Mouse (Mus musculus) hematopoietic stem cell, adult 5-6 weeks (primary cell): Measurements from ENCODE around the gene Olfr373. TPM values are rescaled to one million over a fixed set of nuclear protein-coding genes. Genes with fewer than 3 reads are reported as not detected.

Experiments used
- ATAC-seq, 2 experiments: fragments of 125-278 bp in 1 of 2; replicated peaks in 1 of 2; 2 replicates each; pipeline ENCODE4 v1.8.0; 2016 to 2017; ENCODE audit warnings: inconsistent platforms in 2 of 2, mild to moderate bottlenecking in 2 of 2, moderate number of reproducible peaks in 2 of 2, low read depth in 1 of 2, moderate TSS enrichment in 1 of 2; ENCODE audit not compliant: low FRiP score in 2 of 2, poor library complexity in 2 of 2, severe bottlenecking in 2 of 2, insufficient read depth in 1 of 2, low TSS enrichment in 1 of 2
- total RNA-seq: library from RNA; stranded (forward); fragments of 172-1452, 232-1000 nt; gene quantifications from 2 replicates; pipeline ENCODE4 v1.2.3, GENCODE M21; 2017

The Olfr373 gene
- total RNA-seq, 1 experiment from 2014 or later: not detected

DNA sequence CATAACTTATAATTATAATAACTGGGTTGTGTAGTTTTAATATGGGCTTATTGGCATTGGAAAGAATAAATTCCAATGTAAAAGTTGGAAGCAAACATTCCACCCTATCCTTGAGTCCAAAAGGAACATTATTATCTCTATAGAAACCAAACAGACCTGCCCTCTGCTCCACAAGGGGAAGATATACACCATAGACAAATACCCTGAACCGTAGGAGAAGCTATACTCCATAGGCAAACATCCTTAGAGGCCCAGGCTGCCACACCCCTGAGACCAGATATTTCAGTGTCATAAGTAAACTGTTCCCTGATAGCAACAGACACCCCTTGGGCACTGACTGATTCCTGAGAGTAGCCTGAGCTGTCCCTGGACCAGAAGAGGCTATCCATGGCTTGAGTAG, 44.9 kb downstream of the Olfr373 start:
- ATAC-seq: no peak

DNA sequence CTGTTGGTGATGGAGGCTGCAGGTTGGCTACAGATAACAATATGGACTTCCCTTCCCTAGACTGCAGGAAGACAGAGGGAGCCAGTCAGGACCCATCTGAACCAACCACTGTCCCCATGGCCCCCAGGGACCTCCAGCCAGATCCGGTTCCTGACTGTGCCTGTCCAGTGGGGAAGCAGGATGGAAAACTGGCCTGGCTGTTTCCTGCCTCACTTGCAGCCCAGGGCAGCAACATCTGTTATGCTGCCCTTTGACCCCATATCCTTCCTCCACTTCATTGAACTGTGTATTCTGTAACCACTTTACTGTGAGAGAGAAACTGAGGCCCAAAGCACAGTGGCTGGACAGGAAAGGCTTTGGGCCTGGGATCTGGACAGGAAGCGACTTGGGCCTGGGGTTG, 48.3 kb downstream of the Olfr373 start:
- no peak for ATAC-seq

DNA sequence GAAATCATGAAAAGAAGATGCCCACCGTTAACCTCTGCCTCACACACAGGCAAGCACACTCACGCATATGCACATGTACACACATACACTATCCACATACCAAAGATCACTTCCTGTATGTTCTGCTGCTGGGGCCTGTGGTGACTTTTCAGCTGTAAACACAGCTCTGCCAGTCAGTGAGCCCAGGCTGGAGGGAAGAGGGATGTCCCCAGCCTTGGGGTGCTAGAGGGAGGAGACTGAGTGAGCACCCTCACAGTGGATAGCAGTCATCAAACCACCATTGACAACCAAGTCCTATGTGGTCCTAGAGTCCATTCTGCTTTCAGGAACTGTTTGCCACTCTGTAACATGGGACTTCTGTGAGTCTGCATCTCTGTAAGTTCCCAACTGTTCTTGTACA, 48.9 kb downstream of the Olfr373 start:
- no peak for ATAC-seq

DNA sequence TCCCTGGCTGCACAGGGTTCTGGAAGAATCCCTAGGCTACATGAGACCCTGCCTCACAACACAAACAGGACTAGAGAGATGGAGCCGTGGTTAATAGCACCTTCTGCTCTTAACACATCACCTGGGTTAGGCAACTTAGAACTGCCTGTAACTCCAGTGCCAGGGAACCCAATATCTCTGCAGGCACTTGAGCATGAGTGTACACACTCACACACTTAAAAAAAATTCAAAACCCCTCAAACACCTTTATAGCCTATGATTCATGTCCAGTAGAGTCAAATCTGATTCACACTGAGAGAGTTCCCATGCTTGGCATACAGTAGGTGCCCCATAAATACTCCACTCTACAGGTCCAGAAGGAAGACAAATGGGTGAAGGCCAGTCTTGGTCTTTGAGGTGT, 49.4 kb downstream of the Olfr373 start:
- ATAC-seq: no peak

DNA sequence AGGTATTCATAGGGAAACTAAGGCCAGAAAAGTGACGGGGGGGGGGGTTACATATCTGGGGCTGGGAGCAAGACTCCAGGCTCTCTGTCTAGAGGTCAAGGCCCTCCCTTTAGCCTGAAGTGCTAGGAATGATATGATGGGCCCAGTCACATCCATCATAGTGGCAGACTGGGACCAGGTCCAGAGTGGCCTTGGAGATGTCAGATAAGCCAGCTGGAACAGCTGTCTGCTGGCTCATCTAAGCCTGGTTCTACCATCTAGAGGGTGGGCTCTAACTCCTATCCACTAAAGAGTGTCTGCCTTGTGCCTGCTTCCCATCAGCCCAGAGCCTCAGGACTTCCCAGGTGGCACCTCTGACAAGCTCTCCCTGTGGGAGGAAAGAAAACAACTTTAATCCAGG, 49.9 kb downstream of the Olfr373 start:
- no peak for ATAC-seq

DNA sequence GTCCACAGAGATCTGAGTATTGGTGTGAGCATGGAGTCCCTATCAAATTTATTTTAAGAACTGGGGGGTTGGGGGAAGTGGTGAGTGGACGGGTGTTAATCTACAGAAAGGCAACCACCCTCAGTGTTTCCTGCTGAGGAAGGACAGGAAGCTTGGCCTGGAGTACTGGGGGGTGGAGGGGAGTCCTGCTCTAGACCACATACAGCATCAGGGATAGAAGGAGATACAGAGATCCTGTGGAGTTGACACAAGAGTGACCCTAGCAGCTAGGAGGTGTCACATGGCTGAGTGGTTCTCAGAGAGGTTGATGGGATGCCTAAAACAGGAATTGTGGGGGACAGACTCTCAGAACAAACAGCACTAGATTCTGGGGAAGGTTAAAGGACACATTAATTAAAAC, 50.5 kb downstream of the Olfr373 start:
- ATAC-seq: peak; percentile 9 to 15; a peak in 3 of 4 replicates

DNA sequence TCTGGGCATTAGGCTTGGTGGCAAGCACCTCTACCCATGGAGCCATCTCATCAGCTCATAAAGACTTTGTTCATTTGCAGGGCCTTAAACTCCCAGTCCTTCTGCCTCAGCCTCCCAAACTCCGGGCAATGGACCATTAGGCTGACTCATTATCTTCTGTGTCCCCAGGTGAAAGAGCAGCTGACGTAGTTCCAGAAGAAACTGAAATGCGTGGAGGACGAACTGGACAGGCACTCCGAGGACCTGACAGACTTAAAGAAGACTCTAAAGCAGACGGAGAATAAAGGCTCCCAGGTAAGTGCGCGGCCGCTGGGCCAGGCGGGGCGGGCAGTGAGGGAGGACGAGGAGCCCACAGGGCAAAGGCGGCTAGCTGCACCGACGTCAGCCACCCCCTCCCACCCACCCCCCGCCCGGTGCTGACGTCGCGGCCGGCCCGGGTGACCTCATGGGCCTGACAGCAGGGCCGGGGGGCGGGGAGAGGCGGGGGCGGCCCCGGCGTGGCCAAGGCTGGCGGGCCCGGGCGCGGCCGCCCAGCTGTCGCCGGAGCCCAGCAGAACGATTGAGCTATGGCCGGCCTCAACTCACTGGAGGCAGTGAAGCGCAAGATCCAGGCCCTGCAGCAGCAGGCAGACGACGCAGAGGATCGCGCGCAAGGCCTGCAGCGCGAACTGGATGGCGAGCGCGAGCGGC, 51.9 kb downstream of the Olfr373 start, which contains the start of gene Tpm4:
TSS of gene Tpm4 (plus strand) at position 220 of the 690 bp plus-strand sequence.
- 0 out of 4 replicates have a peak, but pooled peaks of 1 of the 2 experiments have one; percentile 12 for ATAC-seq

DNA sequence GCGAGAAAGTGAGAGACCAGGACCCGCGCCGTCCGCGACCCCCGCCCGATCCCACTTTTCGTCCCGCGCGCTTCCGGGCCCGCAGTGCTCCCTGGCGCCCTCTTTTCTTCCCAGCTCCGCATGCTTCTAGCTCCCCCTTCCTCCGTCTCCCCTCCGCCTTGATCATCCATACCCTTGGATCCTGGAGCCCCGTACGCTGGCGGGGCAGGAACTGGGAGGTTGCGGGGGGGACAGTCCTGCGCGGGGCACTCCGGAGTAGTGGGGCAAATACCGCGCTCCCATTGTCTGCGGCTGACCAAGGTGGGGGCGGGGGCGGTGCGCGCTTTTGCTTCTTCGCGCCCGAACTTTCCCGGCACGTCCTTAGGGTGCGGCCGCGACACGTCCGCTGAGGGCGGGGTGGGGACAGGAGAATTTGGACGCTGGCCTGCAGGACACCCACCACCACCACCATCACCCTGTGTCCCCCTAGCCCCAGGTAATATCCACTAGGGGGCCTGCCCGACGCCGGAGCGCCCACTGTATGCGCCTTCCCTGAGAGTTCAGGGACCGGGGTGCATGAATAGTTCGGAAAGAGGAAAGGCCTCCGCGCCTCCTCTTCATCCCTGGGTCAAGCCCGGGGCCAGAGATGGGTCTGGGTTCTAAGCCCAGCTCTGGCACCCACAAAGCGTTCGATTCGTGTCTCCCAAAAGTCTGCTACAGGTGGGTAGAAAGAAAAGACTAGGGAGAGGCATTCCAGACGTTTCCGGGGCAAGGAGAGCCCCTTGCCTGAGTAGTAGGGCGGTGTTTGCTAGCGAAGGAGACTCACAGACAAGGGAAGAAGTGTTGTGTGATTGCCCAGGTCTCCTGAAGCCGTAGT, 52.7 kb downstream of the Olfr373 start:
- ATAC-seq: no peak

DNA sequence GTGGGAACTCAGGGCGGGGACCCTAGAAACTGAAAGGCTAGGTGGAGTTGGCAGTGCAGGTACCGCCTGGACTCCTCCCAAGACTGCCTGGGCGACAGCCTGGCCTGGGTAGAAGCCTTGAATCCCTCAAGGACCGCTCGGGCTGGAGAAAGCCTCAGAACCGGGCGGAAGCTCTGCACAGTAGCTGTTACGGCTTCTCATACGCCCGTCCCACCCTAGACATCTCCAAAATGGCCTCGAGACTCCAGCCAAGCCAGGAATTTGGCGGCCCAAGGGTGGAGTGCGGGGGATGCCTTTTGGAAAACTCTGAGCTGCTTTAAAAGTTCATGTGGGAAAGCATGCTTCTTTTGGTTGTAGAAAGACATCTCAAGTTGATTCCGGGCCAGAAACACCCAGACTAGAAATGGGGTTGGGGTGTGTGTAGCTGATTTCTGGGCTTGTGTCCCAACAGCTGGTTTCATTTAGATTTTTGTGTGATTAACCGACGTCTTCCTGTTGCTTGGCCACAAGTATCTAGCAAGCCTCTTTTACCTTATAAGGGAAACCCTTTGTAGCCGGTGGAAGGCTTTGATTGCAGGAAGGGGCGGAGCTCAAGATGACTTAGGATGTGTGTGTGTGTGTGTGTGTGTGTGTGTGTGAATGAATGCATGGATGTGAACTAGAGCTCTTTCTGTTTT, 53.5 kb downstream of the Olfr373 start:
- ATAC-seq: peak; percentile 72 to 73

DNA sequence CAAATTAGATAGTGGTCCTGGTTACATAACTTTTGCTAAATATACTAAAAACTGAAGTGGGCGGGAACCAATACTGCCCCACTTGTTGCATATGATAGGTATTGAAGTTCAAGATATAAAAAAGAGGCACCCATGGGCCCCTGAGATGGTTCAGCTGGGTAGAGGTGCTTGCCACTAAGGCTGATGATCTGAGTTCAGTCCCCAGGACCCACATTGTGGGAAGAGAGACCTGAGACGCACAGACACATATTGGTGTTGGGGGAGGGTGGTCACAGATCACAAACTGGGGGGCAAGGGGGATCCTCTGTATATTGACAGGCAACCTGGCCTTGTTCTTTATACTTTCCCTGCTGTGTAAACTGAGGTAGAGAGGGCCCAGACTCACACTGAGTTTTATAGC, 54.5 kb downstream of the Olfr373 start:
- ATAC-seq: no peak

DNA sequence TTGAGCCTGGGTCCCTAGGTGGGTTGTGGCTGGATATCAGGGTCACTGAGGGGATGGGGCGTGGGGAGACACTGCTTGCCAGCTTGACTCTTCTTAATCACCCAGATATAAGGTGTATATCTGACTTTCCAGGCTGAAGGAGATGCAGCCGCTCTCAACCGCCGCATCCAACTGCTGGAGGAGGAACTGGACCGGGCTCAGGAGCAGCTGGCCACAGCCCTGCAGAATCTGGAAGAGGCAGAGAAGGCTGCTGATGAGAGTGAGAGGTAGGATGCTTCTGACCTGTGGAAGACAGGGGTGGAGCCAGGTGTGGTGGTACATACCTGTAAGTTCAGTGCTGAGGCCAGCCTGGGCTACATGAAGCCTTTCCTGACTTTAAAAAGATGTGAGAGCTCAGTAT, 55.5 kb downstream of the Olfr373 start:
- no peak for ATAC-seq

DNA sequence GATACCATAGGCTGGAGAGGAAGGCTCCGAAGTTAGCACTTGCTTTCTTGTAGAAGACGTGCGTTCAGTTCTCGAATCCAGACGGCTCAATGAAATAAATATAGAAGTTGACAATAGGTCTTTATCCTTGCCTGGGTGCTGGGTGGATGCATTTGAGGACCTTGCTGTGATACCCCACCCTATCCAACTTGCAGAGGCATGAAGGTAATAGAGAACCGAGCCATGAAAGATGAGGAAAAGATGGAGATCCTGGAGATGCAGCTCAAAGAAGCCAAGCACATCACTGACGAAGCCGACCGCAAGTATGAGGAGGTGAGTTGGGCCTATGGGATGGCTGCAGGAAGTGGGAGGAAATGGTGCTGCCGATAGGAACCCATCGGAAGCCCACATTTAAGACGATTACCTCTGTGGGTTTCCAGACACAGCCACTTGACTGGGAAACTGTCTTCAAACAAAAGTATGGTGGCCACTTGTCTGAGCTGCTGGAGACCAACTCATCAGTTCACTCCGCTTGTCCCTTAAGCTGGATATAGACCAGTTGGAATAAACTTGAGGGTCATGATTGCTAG, 60.4 kb downstream of the Olfr373 start:
- no peak for ATAC-seq

DNA sequence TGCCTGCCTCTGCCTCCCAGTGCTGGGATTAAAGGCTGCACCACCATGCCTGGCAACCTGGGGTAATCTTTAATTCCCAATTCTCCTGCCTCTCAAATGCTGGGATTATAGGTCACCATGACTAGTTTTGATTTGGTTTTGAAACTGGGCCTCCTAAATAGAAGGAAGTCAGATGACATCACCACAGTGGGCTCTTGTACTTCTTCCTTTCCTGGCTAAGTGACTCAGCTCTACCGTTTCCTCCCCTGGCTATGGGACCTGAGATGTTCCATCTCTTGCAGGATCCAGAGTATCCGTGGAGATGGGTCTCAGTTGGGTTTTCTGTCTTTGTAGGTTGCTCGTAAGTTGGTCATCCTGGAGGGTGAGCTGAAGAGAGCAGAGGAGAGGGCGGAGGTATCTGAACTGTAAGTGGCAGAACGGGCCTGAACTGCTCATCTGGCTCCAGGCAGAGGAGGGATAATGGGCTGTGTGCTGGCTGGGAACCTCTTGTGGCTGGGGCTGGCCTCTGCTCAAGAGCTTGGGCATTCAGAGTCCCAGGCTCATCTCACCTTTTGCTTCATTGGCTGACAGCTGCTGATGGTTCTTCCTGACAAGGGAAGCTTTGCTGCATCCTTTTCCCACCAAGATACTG, 61.5 kb downstream of the Olfr373 start:
- peak; percentile 71 to 79; a peak in 3 of 4 replicates for ATAC-seq

DNA sequence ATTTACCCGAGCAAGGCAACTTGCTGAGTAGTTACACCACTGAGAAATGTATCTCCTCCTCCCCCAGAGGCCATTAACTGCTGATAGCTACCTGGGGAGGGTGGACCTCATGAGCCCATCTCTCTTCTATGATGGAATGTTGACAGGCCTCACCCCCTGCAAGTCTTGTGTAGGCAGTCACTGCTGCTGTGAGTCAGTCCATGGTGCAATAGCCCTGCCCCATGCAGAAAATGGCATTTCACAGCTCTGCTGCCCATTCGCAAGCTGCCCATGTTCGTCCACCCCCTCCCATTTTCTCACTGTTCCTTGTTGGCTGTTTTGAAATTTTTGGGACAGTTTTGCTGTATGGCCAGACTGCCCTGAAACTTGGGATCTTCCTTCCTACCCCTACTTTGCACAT, 62.5 kb downstream of the Olfr373 start:
- no peak for ATAC-seq

DNA sequence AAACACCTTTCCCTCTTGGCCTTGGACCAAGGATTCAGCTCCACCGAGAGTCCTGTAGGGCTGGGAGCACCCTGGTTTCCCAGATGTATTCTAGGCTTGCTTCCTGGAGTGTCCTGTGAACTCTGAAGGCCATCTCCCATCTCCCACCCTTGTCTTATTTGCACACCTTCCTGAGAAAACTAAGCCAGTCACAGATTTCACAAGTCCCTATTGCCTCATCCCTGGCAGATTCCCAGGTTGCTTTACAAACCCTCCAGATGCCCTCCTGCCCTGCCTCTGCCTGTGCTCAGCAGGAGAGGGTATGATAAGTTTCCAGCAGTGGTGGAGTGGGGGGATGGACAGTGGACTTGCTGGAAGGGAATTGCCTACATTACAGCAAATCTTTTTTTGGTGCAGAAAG, 63.1 kb downstream of the Olfr373 start:
- ATAC-seq: no peak

DNA sequence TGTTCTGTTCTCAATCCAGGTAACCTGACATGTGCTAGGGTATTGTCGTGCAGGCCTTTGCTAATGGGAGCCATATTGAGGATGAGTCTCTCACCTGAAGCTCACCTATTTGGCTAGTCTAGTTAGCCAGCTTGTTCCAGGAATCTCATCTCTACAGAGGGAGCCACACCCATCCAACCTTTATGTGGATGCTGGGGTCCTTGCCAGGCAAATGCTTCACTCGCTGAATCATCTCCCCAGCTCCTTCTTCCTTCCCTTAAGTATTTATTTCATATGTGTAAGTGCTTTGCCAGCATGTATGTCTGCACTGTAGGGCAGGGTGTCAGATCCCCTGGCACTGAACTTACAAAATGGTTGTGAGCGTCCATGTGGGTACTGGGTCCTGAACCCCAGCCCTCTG, 63.6 kb downstream of the Olfr373 start:
- no peak for ATAC-seq

DNA sequence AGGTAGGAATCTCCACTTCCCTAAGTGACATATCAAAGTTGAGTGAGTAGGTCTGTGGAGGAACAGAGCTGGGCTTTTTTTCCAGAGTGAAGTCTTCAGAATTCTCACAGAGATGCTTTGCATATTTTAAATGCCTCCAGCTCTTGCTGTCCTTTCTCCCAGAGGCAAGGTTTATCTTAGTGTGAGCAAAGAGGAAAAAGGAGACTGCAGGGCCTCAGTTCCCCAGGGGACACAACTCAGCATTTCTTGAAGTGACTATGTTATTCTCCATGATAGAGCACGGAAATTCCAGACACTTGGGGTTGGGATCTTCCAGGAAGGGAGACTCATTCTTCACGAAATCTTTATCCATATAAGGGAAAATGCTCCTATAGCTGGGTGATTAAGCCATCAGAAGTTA, 64.3 kb downstream of the Olfr373 start:
- ATAC-seq: no peak
